Mouse (Mus musculus) spleen, adult 2 months (tissue): ENCODE measurements at regions not wholly inside any gene's neighbourhood (a gene's known extent, or its start where the extent isn't known, plus 50 kb on each side); places are given as distances from the start of the nearest gene placed in this dataset.

ENCODE experiments used
- DNase-seq, 2 experiments: peaks; one replicate each; pipeline versions ENCODE4 v3.0.0 to v3.0.0-alpha.2; 2012 to 2021; ENCODE audit warnings: low spot score in 2 of 2, low read depth in 1 of 2
- H3K27ac ChIP-seq: fragments of 200-500 bp; 2 replicates; pipeline ENCODE4 v1.5.1; 2012; ENCODE audit warnings: low read length, inconsistent platforms; ENCODE audit not compliant: insufficient read depth
- H3K27me3 ChIP-seq: fragments of 200-500 bp; 2 replicates; pipeline ENCODE4 v1.6.1; 2012; ENCODE audit warnings: mild to moderate bottlenecking, moderate library complexity, low read length, inconsistent platforms; ENCODE audit not compliant: control insufficient read depth, insufficient read depth
- H3K36me3 ChIP-seq: fragments of 200-500 bp; 2 replicates; pipeline ENCODE4 v1.6.1; 2012; ENCODE audit warnings: mild to moderate bottlenecking, low read length, inconsistent platforms; ENCODE audit not compliant: control insufficient read depth, insufficient read depth
- H3K4me1 ChIP-seq: fragments of 200-500 bp; 2 replicates; pipeline ENCODE4 v1.6.1; 2011; ENCODE audit warnings: inconsistent platforms; ENCODE audit not compliant: control insufficient read depth, insufficient read depth, insufficient read length
- H3K4me3 ChIP-seq: fragments of 200-500 bp; 2 replicates; pipeline ENCODE4 v1.5.1; 2011; ENCODE audit warnings: mild to moderate bottlenecking, inconsistent platforms; ENCODE audit not compliant: insufficient read depth, insufficient read length; ENCODE audit errors: extremely low read depth
- CTCF ChIP-seq: fragments of 200-500 bp; IDR thresholded peaks from 2 replicates; pipeline ENCODE4 v1.5.1; 2011; ENCODE audit warnings: mild to moderate bottlenecking, inconsistent platforms; ENCODE audit not compliant: insufficient read depth, insufficient read length, insufficient replicate concordance; ENCODE audit errors: extremely low read depth
- POLR2A ChIP-seq: fragments of 200-500 bp; IDR thresholded peaks from 2 replicates; pipeline ENCODE4 v1.6.1; 2011; ENCODE audit warnings: low read depth, low read length, inconsistent platforms
- WGBS: fragments of 180-500 bp; shearing (Covaris S2); methylation state at CpG from one replicate; pipeline ENCODE4 v1.1.7; 2018; 5-methylcytosine and 5-hydroxymethylcytosine counted together

DNA sequence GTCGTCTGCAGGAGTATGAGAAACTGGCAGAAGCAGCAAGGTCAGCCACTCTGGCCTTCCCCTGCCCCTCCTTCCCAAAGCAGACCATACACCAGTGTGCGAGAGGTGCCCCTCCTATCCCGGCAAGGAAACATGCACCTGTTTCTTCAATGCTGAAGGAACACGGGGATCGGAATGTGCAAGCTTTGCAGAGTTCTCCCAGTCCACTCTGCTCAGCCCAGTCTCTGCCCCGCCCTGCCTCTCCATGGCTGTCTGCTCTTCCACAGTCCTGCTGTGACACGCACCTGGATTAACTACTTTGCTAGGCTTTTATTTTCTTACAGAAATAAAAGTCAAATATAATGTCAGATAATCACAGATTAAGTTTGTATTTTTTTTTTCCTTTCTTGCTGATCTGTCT lies 136.7 kb downstream of the Trim29 start:
- Histone ChIP-seq H3K4me3 (no peak overlapping the region), H3K36me3 (no peaks in the 10 kb centered on the region), H3K4me1 (no peaks in the 10 kb centered on the region), H3K27ac (no peak overlapping the region), H3K27me3 (no peaks in the 10 kb centered on the region)
- TF ChIP-seq CTCF (no peak), POLR2A (no peak)
- WGBS: 80% methylated on average over 7 of the region's 7 CpGs
- no peak for DNase-seq

DNA sequence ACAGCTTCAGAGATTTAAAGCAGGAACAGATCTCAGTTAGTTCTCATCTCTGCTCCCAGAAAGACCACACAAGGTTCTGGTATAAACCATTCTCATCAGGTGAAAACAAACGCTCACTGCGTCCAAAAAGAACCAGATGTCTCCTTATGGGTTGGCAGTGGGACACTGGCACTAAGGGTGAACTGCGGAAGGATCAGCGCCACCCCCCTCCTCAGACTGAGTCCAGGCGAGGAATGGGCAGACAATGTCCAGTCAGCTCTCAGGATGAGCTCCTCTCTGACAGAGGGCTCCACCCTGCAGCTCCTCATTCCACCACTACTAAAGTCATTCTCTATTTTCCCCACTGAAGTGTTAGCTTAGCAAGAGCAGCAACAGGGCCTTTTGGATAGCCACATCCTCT lies 138.3 kb downstream of the Trim29 start:
- no peaks in the 10 kb centered on the region; the same call in 1 of the 2 replicates for H3K27me3 ChIP-seq
- H3K36me3 ChIP-seq: no peaks in the 10 kb centered on the region
- WGBS: 88% methylated on average over 5 of the region's 5 CpGs
- no peak for DNase-seq
- no peaks in the 10 kb centered on the region for H3K4me1 ChIP-seq
- TF ChIP-seq CTCF (no peak), POLR2A (no peak)
- H3K27ac ChIP-seq: no peak overlapping the region
- no peak overlapping the region for H3K4me3 ChIP-seq

DNA sequence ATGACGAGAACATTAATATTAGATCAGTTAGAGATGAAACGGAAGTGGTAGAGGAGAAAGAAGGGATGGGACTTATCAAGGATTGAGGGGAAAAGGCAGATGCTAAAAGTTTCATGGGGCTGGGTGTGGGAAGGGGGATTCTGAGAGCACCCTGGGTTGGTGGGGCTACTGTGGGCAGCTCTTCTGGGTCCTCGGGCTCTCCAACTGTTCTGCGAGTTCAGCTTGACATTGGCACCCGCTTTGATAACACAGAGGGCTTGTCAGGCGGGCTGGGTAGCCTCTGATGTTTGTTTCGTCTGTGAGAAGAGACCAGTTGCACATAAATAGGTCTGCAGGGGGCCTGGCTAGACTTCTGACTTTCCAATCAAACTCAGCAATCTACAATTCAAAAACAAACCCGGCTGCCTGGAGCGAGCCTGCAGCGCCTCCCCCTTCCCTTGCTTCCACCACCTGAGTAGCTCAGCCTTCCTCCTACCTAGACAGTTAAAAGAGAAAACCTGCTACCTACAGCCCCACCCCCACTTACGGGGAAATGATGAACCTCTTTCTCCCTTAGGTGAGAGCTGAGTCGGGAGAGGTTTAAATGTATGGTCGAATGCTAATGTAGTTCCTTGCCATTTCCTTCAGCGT lies 143.4 kb downstream of the Trim29 start:
- no peaks in the 10 kb centered on the region for H3K4me1 ChIP-seq
- no peak for TF ChIP-seq CTCF
- no peak for TF ChIP-seq POLR2A
- no peak for DNase-seq
- 6% methylated on average over 14 of the region's 14 CpGs for WGBS
- no peak overlapping the region for H3K4me3 ChIP-seq
- no peaks in the 10 kb centered on the region; the same call in 1 of the 2 replicates for H3K27me3 ChIP-seq
- no peak overlapping the region for H3K27ac ChIP-seq
- H3K36me3 ChIP-seq: no peaks in the 10 kb centered on the region

DNA sequence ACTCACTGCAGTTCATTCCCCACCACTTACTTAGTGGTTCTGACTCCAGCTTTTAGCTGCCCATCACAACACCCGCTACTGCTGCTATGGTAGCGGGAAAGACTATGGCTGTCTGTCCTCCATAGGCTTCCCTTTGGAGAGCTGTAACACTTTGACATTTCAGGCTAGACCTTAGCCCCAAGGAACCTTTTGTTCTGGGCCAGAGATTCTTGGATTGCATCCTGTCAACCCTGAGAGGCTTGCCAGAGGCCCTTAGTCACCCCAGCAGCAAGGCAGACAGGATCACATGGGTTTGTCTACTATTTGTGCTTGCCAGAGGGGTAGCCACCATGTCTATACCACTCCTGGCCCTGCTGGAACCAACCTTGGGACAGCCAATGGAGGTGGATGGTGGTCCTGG lies 147.1 kb downstream of the Trim29 start:
- no peaks in the 10 kb centered on the region for H3K36me3 ChIP-seq
- no peaks in the 10 kb centered on the region for H3K4me1 ChIP-seq
- H3K27me3 ChIP-seq: no peaks in the 10 kb centered on the region; the same call in 1 of the 2 replicates
- TF ChIP-seq POLR2A: no peak
- TF ChIP-seq CTCF: no peak
- no peak overlapping the region for H3K27ac ChIP-seq
- H3K4me3 ChIP-seq: no peak overlapping the region
- no peak for DNase-seq
- WGBS: 88% methylated on average over 2 of the region's 2 CpGs

DNA sequence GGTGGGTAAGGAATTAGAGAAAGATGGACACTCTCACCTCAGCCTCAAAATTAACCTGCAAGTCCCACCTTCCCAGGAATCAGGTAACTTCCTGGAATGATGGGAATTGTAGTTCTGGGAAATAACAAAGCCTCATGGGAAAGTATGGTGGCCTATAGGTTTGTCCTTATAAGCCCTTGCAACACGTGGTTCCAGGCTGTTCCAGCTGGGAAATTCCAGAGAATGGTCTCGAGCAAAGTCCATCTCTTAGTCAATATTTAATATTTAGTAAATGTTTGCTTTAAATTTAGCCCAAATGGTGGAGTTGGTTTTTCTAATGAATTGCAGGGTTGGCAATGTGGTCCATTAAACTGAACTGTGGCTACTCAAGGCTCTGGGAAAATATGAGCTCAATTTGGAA lies 150.5 kb downstream of the Trim29 start:
- no peak overlapping the region for H3K4me3 ChIP-seq
- no peaks in the 10 kb centered on the region for H3K36me3 ChIP-seq
- H3K27ac ChIP-seq: no peak overlapping the region
- no peak for DNase-seq
- no peaks in the 10 kb centered on the region for H3K27me3 ChIP-seq
- WGBS: 68% methylated on average over 2 of the region's 2 CpGs
- TF ChIP-seq POLR2A (no peak), CTCF (no peak)
- no peaks in the 10 kb centered on the region for H3K4me1 ChIP-seq

DNA sequence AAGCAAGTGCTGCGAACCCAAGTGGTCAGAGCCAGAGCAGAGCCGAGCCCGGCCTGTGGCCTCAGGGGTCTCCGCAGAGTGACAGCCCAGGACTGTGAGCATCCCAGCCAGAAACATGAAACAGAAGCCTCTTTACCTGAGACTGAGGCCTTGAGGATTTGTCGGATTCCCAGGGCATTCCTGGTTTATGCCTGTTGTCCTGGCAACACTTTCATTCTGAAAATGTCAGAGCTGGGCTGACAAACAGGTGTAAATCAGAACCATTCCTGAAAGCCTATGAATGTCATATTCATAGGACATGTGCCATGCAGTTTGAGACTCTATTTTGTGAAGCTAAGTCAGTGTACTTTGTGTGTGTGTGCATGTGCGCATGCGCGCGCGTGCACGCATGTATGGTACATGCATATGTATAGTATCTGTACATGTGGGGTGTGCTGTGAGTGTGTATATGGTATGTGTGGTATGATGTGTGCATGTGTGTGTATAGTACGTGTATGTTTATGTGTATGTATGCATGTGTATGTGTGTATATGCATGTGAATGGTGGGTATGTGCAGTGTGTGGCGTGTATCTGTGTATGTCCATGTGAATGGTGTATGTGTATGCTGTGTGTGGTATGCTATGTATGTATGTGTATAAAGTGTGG lies 152.9 kb downstream of the Trim29 start:
- no peak overlapping the region for H3K4me3 ChIP-seq
- TF ChIP-seq CTCF (no peak), POLR2A (no peak)
- DNase-seq: no peak
- no peak overlapping the region for H3K27ac ChIP-seq
- 92% methylated on average over 13 of the region's 13 CpGs for WGBS
- H3K27me3 ChIP-seq: no peaks in the 10 kb centered on the region
- H3K36me3 ChIP-seq: no peaks in the 10 kb centered on the region
- H3K4me1 ChIP-seq: no peaks in the 10 kb centered on the region

DNA sequence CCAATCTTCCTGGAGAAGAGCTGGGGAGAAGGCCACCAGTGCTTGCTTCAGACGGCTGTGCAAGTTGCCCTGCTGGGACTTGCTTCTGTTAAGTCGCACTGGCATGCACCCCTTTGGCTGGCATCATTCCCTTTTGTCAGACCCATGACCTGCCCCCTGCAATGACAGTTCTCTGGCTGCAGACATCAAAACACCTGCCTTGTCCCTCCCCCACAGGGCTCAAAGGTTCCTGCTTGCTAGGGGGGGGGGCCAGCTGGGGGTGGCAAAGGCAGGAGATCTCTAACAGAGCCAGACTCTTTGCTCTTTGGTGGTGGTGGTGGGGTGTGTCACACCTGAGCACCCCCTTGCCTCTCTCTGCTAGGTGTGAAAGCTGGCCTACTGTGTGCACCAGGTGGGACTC lies 154.5 kb downstream of the Trim29 start:
- Histone ChIP-seq H3K4me1 (no peaks in the 10 kb centered on the region), H3K36me3 (no peaks in the 10 kb centered on the region), H3K4me3 (no peak overlapping the region), H3K27ac (no peak overlapping the region), H3K27me3 (no peaks in the 10 kb centered on the region)
- no peak for DNase-seq
- no peak for TF ChIP-seq CTCF
- no peak for TF ChIP-seq POLR2A
- WGBS: 55% methylated on average over 2 of the region's 2 CpGs
